Mouse (Mus musculus) embryonic facial prominence, embryonic 15.5 days (tissue): Measurements from ENCODE around the gene Csrnp2. TPM values are rescaled to one million over a fixed set of nuclear protein-coding genes. Genes with fewer than 3 reads are reported as not detected.

Experiments
- ATAC-seq: fragments of 200-750 bp; cut with Nextera tagmentation; 2 replicates; pipeline ENCODE4 v1.8.0; 2017; ENCODE audit warnings: low read depth, moderate TSS enrichment; ENCODE audit not compliant: insufficient number of reproducible peaks, low FRiP score, low TSS enrichment
- H3K27ac ChIP-seq: fragments of 300-500 bp; sonication (generic); replicated peaks from 2 replicates; pipeline ENCODE4 v1.5.1; 2015; ENCODE audit warnings: mild to moderate bottlenecking, inconsistent platforms
- H3K27me3 ChIP-seq: fragments of 300-500 bp; sonication (generic); 2 replicates; pipeline ENCODE4 v1.6.1; 2015; ENCODE audit warnings: inconsistent platforms
- H3K36me3 ChIP-seq: fragments of 300-500 bp; sonication (generic); 2 replicates; pipeline ENCODE4 v1.6.1; 2015; ENCODE audit warnings: mild to moderate bottlenecking, inconsistent platforms
- H3K4me1 ChIP-seq: fragments of 300-500 bp; sonication (generic); 2 replicates; pipeline ENCODE4 v1.6.1; 2015; ENCODE audit warnings: inconsistent platforms
- H3K4me2 ChIP-seq: fragments of 300-500 bp; sonication (generic); replicated peaks from 2 replicates; pipeline ENCODE4 v1.6.1; 2015; ENCODE audit warnings: mild to moderate bottlenecking, inconsistent platforms
- H3K4me3 ChIP-seq: fragments of 300-500 bp; sonication (generic); replicated peaks from 2 replicates; pipeline ENCODE4 v1.5.1; 2015; ENCODE audit warnings: mild to moderate bottlenecking, inconsistent platforms
- H3K9ac ChIP-seq: fragments of 300-500 bp; sonication (generic); 2 replicates; pipeline ENCODE4 v1.6.1; 2015; ENCODE audit warnings: inconsistent platforms
- H3K9me3 ChIP-seq: fragments of 300-500 bp; sonication (generic); replicated peaks from 2 replicates; pipeline ENCODE4 v1.6.1; 2016; ENCODE audit warnings: inconsistent platforms
- WGBS: fragments of 180-500 bp; shearing (Covaris S2); methylation state at CpG from one replicate; pipeline ENCODE4 v1.1.7; 2015; 5-methylcytosine and 5-hydroxymethylcytosine counted together
- polyA plus RNA-seq: library from polyadenylated mRNA; unstranded; fragments of >200 nt; fragmentation: Nextera tagmentation; extraction: Ambion mirVana; gene quantifications from 2 replicates; pipeline ENCODE4 v1.2.1, GENCODE M21; 2015

Gene Csrnp2
- polyA plus RNA-seq, 1 experiment from 2014 or later: 18.8 TPM

DNA sequence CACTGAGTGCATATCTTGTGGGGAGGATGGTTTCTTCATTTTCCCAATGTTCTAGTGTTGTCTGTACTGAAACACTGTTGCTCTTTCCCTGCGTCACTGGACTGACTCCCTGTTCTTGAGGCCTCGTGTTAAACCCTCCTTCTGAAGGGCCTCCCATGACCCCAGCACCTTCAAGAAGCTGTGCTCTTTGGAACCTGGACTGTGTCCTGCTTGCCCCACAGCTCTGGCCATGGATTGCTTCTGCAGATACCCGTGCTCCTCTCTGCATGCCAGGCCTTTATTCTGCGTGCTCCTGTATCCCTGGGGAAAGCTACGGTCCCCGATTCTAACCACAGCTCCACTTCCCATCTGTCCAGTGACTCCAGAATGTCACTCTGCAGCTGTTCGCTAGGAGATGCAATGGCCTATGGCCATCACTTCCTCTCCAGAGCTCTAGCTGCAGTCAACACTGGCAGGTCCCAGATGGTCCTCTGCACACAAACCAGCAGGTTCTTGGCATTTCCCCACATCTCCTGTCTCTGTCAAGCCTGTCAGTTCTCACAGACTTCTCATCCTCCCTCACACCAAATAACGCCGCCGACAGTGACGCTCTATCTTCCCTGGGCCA is 65.2 kb downstream of the Csrnp2 start:
- WGBS: 78% methylated on average over 11 of the region's 11 CpGs
- Histone ChIP-seq H3K9ac (no peak overlapping the region), H3K4me1 (no peaks in the 10 kb centered on the region), H3K4me2 (no peak overlapping the region), H3K9me3 (no peaks in the 10 kb centered on the region), H3K36me3 (no peaks in the 10 kb centered on the region), H3K27ac (no peak overlapping the region), H3K27me3 (peaks cover 4% of the 10 kb centered on the region; the same call in 1 of the 2 replicates), H3K4me3 (no peak overlapping the region)
- ATAC-seq: no peak

Other genes starting within 250 kb of the Csrnp2 start
- 0.12 TPM in 1 of 2 replicates, not detected in the other for gene Tmprss12, start 214.7 kb downstream of the Csrnp2 start, polyA plus RNA-seq
- gene Mettl7a1, start 191.3 kb downstream of the Csrnp2 start, polyA plus RNA-seq: 7.6 and 8.4 TPM in 2 replicates
- 0.32 and 0.35 TPM in 2 replicates for gene Mettl7a3, start 160.6 kb downstream of the Csrnp2 start, polyA plus RNA-seq
- not detected in 2 replicates for gene Methig1, start 142.3 kb downstream of the Csrnp2 start, polyA plus RNA-seq
- not detected in 2 replicates for gene Mettl7a2, start 142.3 kb downstream of the Csrnp2 start, polyA plus RNA-seq
- gene Higd1c, start 130.9 kb downstream of the Csrnp2 start, polyA plus RNA-seq: not detected in 2 replicates
- gene Gm5475, start 73.3 kb downstream of the Csrnp2 start, polyA plus RNA-seq: 0.07 TPM in 1 of 2 replicates, not detected in the other
- 23.6 and 25.9 TPM in 2 replicates for gene Slc11a2, start 70.4 kb downstream of the Csrnp2 start, polyA plus RNA-seq
- 29.6 and 30.2 TPM in 2 replicates for gene Letmd1, start 26.5 kb downstream of the Csrnp2 start, polyA plus RNA-seq
- gene Tfcp2, start 56.5 kb upstream of the Csrnp2 start, polyA plus RNA-seq: 23.0 and 26.6 TPM in 2 replicates
- 12.3 and 13.8 TPM in 2 replicates for gene Pou6f1, start 104.5 kb upstream of the Csrnp2 start, polyA plus RNA-seq
- 179 and 203 TPM in 2 replicates for gene Dazap2, start 119.9 kb upstream of the Csrnp2 start, polyA plus RNA-seq
- gene Smagp, start 141.5 kb upstream of the Csrnp2 start, polyA plus RNA-seq: 25.7 and 28.5 TPM in 2 replicates
- gene Bin2, start 174.1 kb upstream of the Csrnp2 start, polyA plus RNA-seq: 5.2 and 5.7 TPM in 2 replicates
- 4.5 and 5.3 TPM in 2 replicates for gene Cela1, start 192.4 kb upstream of the Csrnp2 start, polyA plus RNA-seq
- 4.0 and 4.5 TPM in 2 replicates for gene Galnt6, start 233.9 kb upstream of the Csrnp2 start, polyA plus RNA-seq